Mouse (Mus musculus): ENCODE measurements around the gene Chrdl2. TPM values are rescaled to one million over a fixed set of nuclear protein-coding genes. Genes with fewer than 3 reads are reported as not detected.

Chrdl2 gene
- polyA plus RNA-seq (2012; rRNA removed; ENCODE audit: low replicate concordance) = 0.12 and 0.32 TPM in 2 replicates

GRCm38 (mm10) chr7:100005790-100006189 is at the start of gene Chrdl2:
Gene Chrdl2, plus strand, starts transcription at chr7:100006172.

GRCm38 (mm10) chr7:99980132-99980591 is 25.8 kb upstream of the Chrdl2 start, which contains the start of gene Rnf169:
Gene Rnf169, minus strand, starts transcription at chr7:99980448.

Other genes with a start within 250 kb of the Chrdl2 start
- not detected in 2 replicates for gene Olfr521, start 242.7 kb upstream of the Chrdl2 start, polyA plus RNA-seq (2012; rRNA removed; ENCODE audit: low replicate concordance)
- gene Neu3, start 177.8 kb upstream of the Chrdl2 start, polyA plus RNA-seq (2012; rRNA removed; ENCODE audit: low replicate concordance) = 1.6 and 3.1 TPM in 2 replicates
- 0.15 and 0.32 TPM in 2 replicates for gene Xrra1, start 147.1 kb upstream of the Chrdl2 start, polyA plus RNA-seq (2012; rRNA removed; ENCODE audit: low replicate concordance)
- 10.3 and 10.5 TPM in 2 replicates for gene Spcs2, start 142.7 kb upstream of the Chrdl2 start, polyA plus RNA-seq (2012; rRNA removed; ENCODE audit: low replicate concordance)
- 1.6 and 2.1 TPM in 2 replicates for gene Rnf169, start 25.7 kb upstream of the Chrdl2 start, polyA plus RNA-seq (2012; rRNA removed; ENCODE audit: low replicate concordance)
- 2.6 TPM in 2 replicates for gene Pold3, start 115.4 kb downstream of the Chrdl2 start, polyA plus RNA-seq (2012; rRNA removed; ENCODE audit: low replicate concordance)
- 15.2 and 16.9 TPM in 2 replicates for gene Lipt2, start 153.1 kb downstream of the Chrdl2 start, polyA plus RNA-seq (2012; rRNA removed; ENCODE audit: low replicate concordance)
- gene Kcne3, start 170.3 kb downstream of the Chrdl2 start, polyA plus RNA-seq (2012; rRNA removed; ENCODE audit: low replicate concordance) = 70.9 and 195 TPM in 2 replicates
- 0.82 and 4.2 TPM in 2 replicates for gene Pgm2l1, start 221.2 kb downstream of the Chrdl2 start, polyA plus RNA-seq (2012; rRNA removed; ENCODE audit: low replicate concordance)